Mouse (Mus musculus) kidney, adult 2 months (tissue): ENCODE data around the gene Saxo1.

Source experiments
- CTCF ChIP-seq: fragments of 200-500 bp; conservative IDR thresholded peaks from 2 replicates; pipeline ENCODE4 v1.5.1; 2011; ENCODE audit warnings: low read depth, mild to moderate bottlenecking, control low read depth, low read length, moderate library complexity, mixed read lengths; ENCODE audit not compliant: insufficient read depth, insufficient read length
- POLR2A ChIP-seq: fragments of 200-500 bp; IDR thresholded peaks from one replicate; pipeline ENCODE4 v1.6.1; 2011; ENCODE audit warnings: low read depth, low read length, control low read depth

DNA sequence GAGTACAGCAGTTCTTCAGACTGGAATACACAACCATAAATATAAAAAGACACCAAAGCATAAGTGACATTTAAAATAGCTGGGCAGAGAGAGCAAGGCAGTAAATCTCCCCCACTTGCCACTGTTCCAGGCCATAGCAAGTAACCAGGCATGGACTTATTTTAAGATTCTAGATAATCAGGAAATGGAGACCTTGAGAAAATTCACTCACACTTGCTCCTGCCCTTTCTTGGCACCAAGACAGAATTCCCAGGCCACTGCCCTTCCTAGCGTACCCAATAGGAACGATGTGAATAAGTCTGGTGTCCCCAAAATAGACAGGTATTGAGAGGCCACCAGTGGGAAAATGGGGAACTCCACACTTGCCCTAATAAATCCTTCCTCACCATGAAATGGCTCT lies 160.7 kb downstream of the Saxo1 start:
- TF ChIP-seq CTCF = no peak
- TF ChIP-seq POLR2A = no peak
